Mouse (Mus musculus) liver, embryonic 14.5 days (tissue): ENCODE data around the gene Hist1h2ab. TPM values are rescaled to one million over a fixed set of nuclear protein-coding genes. Genes with fewer than 3 reads are reported as not detected.
A peak's percentile ranks its signal among the peaks of the same experiment; 100 is the strongest.

Experiments used
- ATAC-seq: fragments of 200-750 bp; cut with Nextera tagmentation; 2 replicates; pipeline ENCODE4 v1.8.0; 2017; ENCODE audit warnings: moderate number of reproducible peaks, mild to moderate bottlenecking, moderate library complexity; ENCODE audit not compliant: insufficient read depth
- DNase-seq, 3 experiments: peaks; one replicate each; pipeline ENCODE4 v3.0.0-alpha.2; 2012 to 2013; ENCODE audit warnings: low read depth in 3 of 3, low spot score in 3 of 3
- H3K27ac ChIP-seq: fragments of 300-500 bp; sonication (generic); 2 replicates; pipeline ENCODE4 v1.5.1; 2014; ENCODE audit warnings: moderate library complexity, mild to moderate bottlenecking, control low read depth, inconsistent platforms
- H3K27me3 ChIP-seq: fragments of 300-500 bp; sonication (generic); 2 replicates; pipeline ENCODE4 v1.6.1; 2014; ENCODE audit warnings: mild to moderate bottlenecking, low read length, moderate library complexity; ENCODE audit not compliant: control insufficient read depth, insufficient read depth
- H3K36me3 ChIP-seq: fragments of 300-500 bp; sonication (generic); replicated peaks from 2 replicates; pipeline ENCODE4 v1.6.1; 2014; ENCODE audit warnings: low read depth; ENCODE audit not compliant: control insufficient read depth, insufficient read depth
- H3K4me1 ChIP-seq, 2 experiments: fragments of 200-500 bp in 1 of 2; fragments of 300-500 bp in 1 of 2; sonication (generic) in 1 of 2; replicated peaks; 2 replicates each; pipeline ENCODE4 v1.6.1; 2012 to 2014; ENCODE audit warnings: antibody characterized with exemption in 1 of 2, inconsistent platforms in 1 of 2, low read length in 1 of 2; ENCODE audit not compliant: control insufficient read depth in 2 of 2, insufficient read depth in 2 of 2
- H3K4me2 ChIP-seq: fragments of 300-500 bp; sonication (generic); 2 replicates; pipeline ENCODE4 v1.6.1; 2014; ENCODE audit warnings: low read depth, mild to moderate bottlenecking, control low read depth, moderate library complexity
- H3K4me3 ChIP-seq, 2 experiments: fragments of 200-500 bp in 1 of 2; fragments of 300-500 bp in 1 of 2; sonication (generic) in 1 of 2; 2 replicates each; pipeline ENCODE4 v1.5.1; 2012 to 2014; ENCODE audit warnings: low read depth in 2 of 2, low read length in 2 of 2, mild to moderate bottlenecking in 2 of 2, control low read depth in 1 of 2, inconsistent platforms in 1 of 2, moderate library complexity in 1 of 2; ENCODE audit not compliant: insufficient read depth in 1 of 2
- H3K9ac ChIP-seq: fragments of 300-500 bp; sonication (generic); replicated peaks from 2 replicates; pipeline ENCODE4 v1.6.1; 2014; ENCODE audit warnings: mild to moderate bottlenecking, control low read depth, moderate library complexity
- H3K9me3 ChIP-seq: fragments of 300-500 bp; sonication (generic); 2 replicates; pipeline ENCODE4 v1.6.1; 2016; ENCODE audit warnings: low read length, mixed read lengths; ENCODE audit not compliant: control insufficient read depth
- CTCF ChIP-seq: IDR thresholded peaks from 2 replicates; pipeline ENCODE4 v1.5.1; 2016; ENCODE audit warnings: antibody characterized with exemption, low read depth, control low read depth
- EP300 ChIP-seq: IDR thresholded peaks from 2 replicates; pipeline ENCODE4 v1.6.1; 2016; ENCODE audit warnings: antibody characterized with exemption, low read depth
- WGBS: fragments of 180-500 bp; shearing (Covaris S2); extraction: QIAGEN DNeasy Blood & Tissue Kit; methylation state at CpG from one replicate; pipeline ENCODE4 v1.1.7; 2014; ENCODE audit not compliant: insufficient replicate concordance; 5-methylcytosine and 5-hydroxymethylcytosine counted together
- polyA plus RNA-seq, 2 experiments: library from polyadenylated mRNA; depleted of rRNA in 1 of 2; stranded (reverse) in 1 of 2; unstranded in 1 of 2; fragments of >200 nt; fragmentation: Nextera tagmentation in 1 of 2; extraction: Ambion mirVana in 1 of 2; gene quantifications; 2 replicates each; pipeline versions ENCODE4 v1.2.1 to v1.2.3; 2012 to 2014

The Hist1h2ab gene
- polyA plus RNA-seq, 2 experiments = 45.3 to 74.8 TPM

- Histone ChIP-seq H3K9ac (no peak overlapping the region), H3K4me3 (no peak overlapping the region), H3K36me3 (no peaks in the 10 kb centered on the region), H3K27ac (peak overlapping the region; percentile 51), H3K4me1 (peaks cover 12 to 14% of the 10 kb centered on the region in 2 experiments), H3K27me3 (no peaks in the 10 kb centered on the region), H3K4me2 (no peak overlapping the region), H3K9me3 (no peaks in the 10 kb centered on the region)
- WGBS = 84% methylated on average over 5 of the region's 5 CpGs
- no peak for DNase-seq
- TF ChIP-seq EP300 (no peak), CTCF (no peak)
- no peak for ATAC-seq
Measured at GRCm38 (mm10) chr13:23737091-23737490, 13.8 kb upstream of the Hist1h2ab start.

DNA sequence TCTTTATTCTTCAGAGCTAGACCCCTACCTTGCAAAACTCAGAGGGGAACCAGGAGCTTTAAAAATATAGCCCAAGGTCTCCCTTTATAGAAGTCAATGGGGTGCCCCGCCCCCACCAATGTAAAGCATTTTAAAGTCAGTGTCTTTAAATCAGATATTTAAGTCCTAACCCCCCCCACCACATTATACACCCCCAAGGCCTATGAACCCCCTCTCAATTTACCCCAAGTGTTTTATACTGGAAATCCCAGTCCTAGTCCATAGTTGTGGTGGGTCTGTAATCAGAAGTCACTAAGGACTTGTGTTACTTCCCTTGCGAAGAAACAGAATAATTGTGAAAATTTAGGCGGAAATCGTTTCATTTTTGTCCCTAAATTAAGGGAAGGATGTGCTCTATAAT lies 12.9 kb upstream of the Hist1h2ab start:
- 19% methylated on average over 4 of the region's 4 CpGs for WGBS
- DNase-seq (no peak), ATAC-seq (no peak)
- peaks cover 16 to 17% of the 10 kb centered on the region in 2 experiments for H3K4me1 ChIP-seq
- peak overlapping the region; percentile 97 for H3K9ac ChIP-seq
- H3K4me3 ChIP-seq = peak overlapping the region in 1 of 2 experiments; percentile 65; a peak in 2 of 4 replicates
- H3K36me3 ChIP-seq = no peaks in the 10 kb centered on the region
- TF ChIP-seq EP300 (no peak), CTCF (no peak)
- H3K9me3 ChIP-seq = no peaks in the 10 kb centered on the region
- H3K27ac ChIP-seq = peak overlapping the region; percentile 99
- peak overlapping the region; percentile 94 for H3K4me2 ChIP-seq
- no peaks in the 10 kb centered on the region for H3K27me3 ChIP-seq

DNA sequence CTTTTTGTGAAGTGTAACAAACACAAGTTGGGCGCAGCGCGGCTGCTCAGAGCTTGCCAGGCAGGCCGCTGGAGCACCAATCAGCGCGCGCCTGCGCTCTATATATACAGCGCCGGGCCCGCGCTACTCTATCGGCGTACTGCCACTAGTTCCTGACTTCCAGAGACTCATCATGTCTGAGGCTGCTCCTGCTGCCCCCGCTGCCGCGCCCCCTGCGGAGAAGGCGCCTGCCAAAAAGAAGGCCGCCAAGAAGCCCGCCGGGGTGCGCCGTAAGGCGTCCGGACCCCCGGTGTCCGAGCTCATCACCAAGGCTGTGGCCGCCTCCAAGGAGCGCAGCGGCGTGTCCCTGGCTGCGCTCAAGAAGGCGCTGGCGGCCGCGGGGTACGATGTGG lies 12.3 kb upstream of the Hist1h2ab start, which contains the start of gene Hist1h1c:
Hist1h1c (plus strand) TSS at position 132 of the 392 bp plus-strand sequence.
- DNase-seq = peak; percentile 90 to 91 (median 91)
- Histone ChIP-seq H3K9me3 (no peaks in the 10 kb centered on the region), H3K4me3 (peak within 1 kb of the TSS; percentile 65 to 86), H3K27ac (peak within 1 kb of the TSS; percentile 99), H3K9ac (peak within 1 kb of the TSS; percentile 97), H3K4me1 (peaks cover 16 to 20% of the 10 kb centered on the region in 2 experiments), H3K27me3 (no peaks in the 10 kb centered on the region), H3K36me3 (no peaks in the 10 kb centered on the region), H3K4me2 (peak within 1 kb of the TSS; percentile 94)
- TF ChIP-seq CTCF (peak; percentile 41), EP300 (peak; percentile 81)
- WGBS = under 1% methylated on average over 33 of the region's 38 CpGs
- peak; percentile 77 for ATAC-seq

DNA sequence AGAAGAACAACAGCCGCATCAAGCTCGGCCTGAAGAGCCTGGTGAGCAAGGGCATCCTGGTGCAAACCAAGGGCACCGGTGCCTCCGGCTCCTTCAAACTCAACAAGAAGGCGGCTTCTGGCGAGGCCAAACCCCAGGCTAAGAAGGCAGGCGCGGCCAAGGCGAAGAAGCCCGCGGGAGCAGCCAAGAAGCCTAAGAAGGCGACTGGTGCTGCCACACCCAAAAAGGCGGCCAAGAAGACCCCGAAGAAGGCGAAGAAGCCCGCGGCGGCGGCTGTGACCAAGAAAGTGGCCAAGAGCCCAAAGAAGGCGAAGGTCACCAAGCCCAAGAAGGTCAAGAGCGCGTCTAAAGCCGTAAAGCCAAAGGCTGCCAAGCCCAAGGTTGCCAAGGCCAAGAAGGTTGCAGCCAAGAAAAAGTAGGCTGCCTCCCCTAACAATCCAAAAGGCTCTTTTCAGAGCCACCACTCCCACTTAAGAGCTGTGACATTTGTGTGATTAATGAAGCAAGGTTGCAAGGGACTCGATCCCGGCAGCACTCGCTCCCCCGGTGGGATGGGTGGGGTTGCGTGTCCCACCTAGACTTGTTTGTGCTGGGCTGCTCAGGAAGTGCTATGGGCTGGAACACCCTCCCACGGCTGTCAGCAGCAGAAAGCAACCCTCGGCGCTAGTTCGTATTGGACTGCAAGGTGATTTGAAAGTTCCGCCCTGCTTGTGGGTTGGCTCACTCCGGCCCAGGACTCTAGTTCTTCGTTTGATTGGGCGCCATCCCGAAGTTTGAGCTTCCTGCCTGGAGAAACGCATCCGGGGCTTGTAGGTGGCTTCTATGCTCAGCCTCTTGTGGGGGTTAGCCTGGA lies 11.6 kb upstream of the Hist1h2ab start:
- Histone ChIP-seq H3K9me3 (no peaks in the 10 kb centered on the region), H3K27me3 (no peaks in the 10 kb centered on the region), H3K36me3 (no peaks in the 10 kb centered on the region), H3K4me2 (peak overlapping the region; percentile 94), H3K4me1 (peaks cover 16 to 22% of the 10 kb centered on the region in 2 experiments), H3K4me3 (peak overlapping the region; percentile 65 to 86), H3K27ac (peak overlapping the region; percentile 99), H3K9ac (peak overlapping the region; percentile 97)
- TF ChIP-seq CTCF (no peak; the same call in 1 of the 2 replicates), EP300 (peak; percentile 68)
- WGBS = under 1% methylated on average over 39 of the region's 39 CpGs
- ATAC-seq = peak; percentile 78
- peak; percentile 90 to 96 (median 93) for DNase-seq

GRCm38 (mm10) chr13:23739922-23740252 lies 11.0 kb upstream of the Hist1h2ab start:
- H3K27me3 ChIP-seq = no peaks in the 10 kb centered on the region
- no peak for DNase-seq
- under 1% methylated on average over 14 of the region's 14 CpGs for WGBS
- H3K27ac ChIP-seq = peak overlapping the region; percentile 99
- peaks cover 16 to 22% of the 10 kb centered on the region in 2 experiments for H3K4me1 ChIP-seq
- H3K4me2 ChIP-seq = peak overlapping the region; percentile 94
- peak overlapping the region; percentile 65 to 86 for H3K4me3 ChIP-seq
- no peak for ATAC-seq
- no peaks in the 10 kb centered on the region for H3K9me3 ChIP-seq
- H3K9ac ChIP-seq = peak overlapping the region; percentile 97
- TF ChIP-seq EP300 (peak; percentile 11; the same call in 1 of the 2 replicates), CTCF (no peak)
- no peaks in the 10 kb centered on the region for H3K36me3 ChIP-seq
